Mouse (Mus musculus): ENCODE results near the gene Nelfcd. TPM values are rescaled to one million over a fixed set of nuclear protein-coding genes. Genes with fewer than 3 reads are reported as not detected.
A peak's percentile ranks its signal among the peaks of the same experiment; 100 is the strongest.

Gene Nelfcd
- polyA plus RNA-seq, 1 experiment from 2014 or later: 66.1 TPM

- Histone ChIP-seq H3K4me2 (peak overlapping the region; percentile 70), H3K27ac (no peak overlapping the region), H3K4me1 (replicated peaks) (peaks cover 10% of the 10 kb centered on the region), H3K4me3 (peak overlapping the region; percentile 90), H3K36me3 (no peaks in the 10 kb centered on the region), H3K27me3 (no peaks in the 10 kb centered on the region), H3K9me3 (replicated peaks) (no peaks in the 10 kb centered on the region), H3K9ac (no peak overlapping the region)
- ATAC-seq (replicated peaks; ENCODE audit: insufficient number of reproducible peaks, insufficient read depth, low FRiP score, low read depth): 0 out of 2 replicates have a peak, but pooled peaks have one; percentile 1
- 43% methylated on average over 18 of the region's 18 CpGs for WGBS
These were observed 438 bp upstream of the Nelfcd start for GRCm38 (mm10) chr2:174415001-174415730.

GRCm38 (mm10) chr2:174421107-174421506 is 5.5 kb downstream of the Nelfcd start:
- no peaks in the 10 kb centered on the region for H3K27me3 ChIP-seq
- peaks cover 9% of the 10 kb centered on the region for H3K4me1 ChIP-seq (replicated peaks)
- H3K4me3 ChIP-seq: no peak overlapping the region
- H3K9ac ChIP-seq: no peak overlapping the region
- ATAC-seq (replicated peaks; ENCODE audit: insufficient number of reproducible peaks, insufficient read depth, low FRiP score, low read depth): no peak; the same call in 1 of the 2 replicates
- H3K9me3 ChIP-seq (replicated peaks): no peaks in the 10 kb centered on the region
- H3K27ac ChIP-seq: no peak overlapping the region
- H3K4me2 ChIP-seq: no peak overlapping the region
- 88% methylated on average over 6 of the region's 6 CpGs for WGBS
- peaks cover 43% of the 10 kb centered on the region for H3K36me3 ChIP-seq

GRCm38 (mm10) chr2:174424301-174425085 is 8.9 kb downstream of the Nelfcd start:
- no peak for ATAC-seq (replicated peaks; ENCODE audit: insufficient number of reproducible peaks, insufficient read depth, low FRiP score, low read depth)
- Histone ChIP-seq H3K4me1 (replicated peaks) (no peaks in the 10 kb centered on the region), H3K27ac (no peak overlapping the region), H3K9me3 (replicated peaks) (no peaks in the 10 kb centered on the region), H3K27me3 (no peaks in the 10 kb centered on the region), H3K36me3 (peaks cover 77% of the 10 kb centered on the region), H3K4me3 (no peak overlapping the region), H3K9ac (no peak overlapping the region), H3K4me2 (no peak overlapping the region)
- WGBS: 86% methylated on average over 11 of the region's 11 CpGs

DNA sequence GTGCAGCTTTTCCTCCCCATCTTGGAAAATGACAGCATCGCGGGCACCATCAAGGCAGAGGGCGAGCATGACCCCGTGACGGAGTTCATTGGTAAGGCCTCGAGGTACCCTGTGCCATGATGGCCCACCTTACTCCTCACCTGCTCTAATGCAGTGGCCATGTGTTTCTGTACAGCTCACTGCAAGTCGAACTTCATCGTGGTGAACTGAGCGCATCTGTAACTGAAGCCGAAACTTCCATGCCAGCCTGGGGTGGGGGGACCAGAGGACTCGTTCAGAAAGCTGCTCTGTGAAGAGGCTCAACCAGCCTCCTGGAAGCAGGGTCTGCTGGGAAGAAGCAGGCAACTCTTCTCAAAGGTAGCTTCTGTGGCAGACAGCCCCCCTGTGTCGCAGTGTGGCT is 11.3 kb downstream of the Nelfcd start:
- Histone ChIP-seq H3K27me3 (no peaks in the 10 kb centered on the region), H3K36me3 (peaks cover 78% of the 10 kb centered on the region), H3K27ac (no peak overlapping the region), H3K9me3 (replicated peaks) (no peaks in the 10 kb centered on the region), H3K9ac (no peak overlapping the region), H3K4me3 (no peak overlapping the region), H3K4me1 (replicated peaks) (no peaks in the 10 kb centered on the region), H3K4me2 (no peak overlapping the region)
- WGBS: 90% methylated on average over 12 of the region's 12 CpGs
- ATAC-seq (replicated peaks; ENCODE audit: insufficient number of reproducible peaks, insufficient read depth, low FRiP score, low read depth): no peak

- no peak overlapping the region for H3K4me3 ChIP-seq
- no peak overlapping the region for H3K27ac ChIP-seq
- no peak overlapping the region for H3K9ac ChIP-seq
- H3K9me3 ChIP-seq (replicated peaks): no peaks in the 10 kb centered on the region
- H3K27me3 ChIP-seq: no peaks in the 10 kb centered on the region
- 80% methylated on average over 18 of the region's 18 CpGs for WGBS
- no peaks in the 10 kb centered on the region for H3K4me1 ChIP-seq (replicated peaks)
- no peak overlapping the region for H3K4me2 ChIP-seq
- ATAC-seq (replicated peaks; ENCODE audit: insufficient number of reproducible peaks, insufficient read depth, low FRiP score, low read depth): no peak
- H3K36me3 ChIP-seq: peaks cover 68% of the 10 kb centered on the region
These were observed 12.7 kb downstream of the Nelfcd start for GRCm38 (mm10) chr2:174428076-174428835.

DNA sequence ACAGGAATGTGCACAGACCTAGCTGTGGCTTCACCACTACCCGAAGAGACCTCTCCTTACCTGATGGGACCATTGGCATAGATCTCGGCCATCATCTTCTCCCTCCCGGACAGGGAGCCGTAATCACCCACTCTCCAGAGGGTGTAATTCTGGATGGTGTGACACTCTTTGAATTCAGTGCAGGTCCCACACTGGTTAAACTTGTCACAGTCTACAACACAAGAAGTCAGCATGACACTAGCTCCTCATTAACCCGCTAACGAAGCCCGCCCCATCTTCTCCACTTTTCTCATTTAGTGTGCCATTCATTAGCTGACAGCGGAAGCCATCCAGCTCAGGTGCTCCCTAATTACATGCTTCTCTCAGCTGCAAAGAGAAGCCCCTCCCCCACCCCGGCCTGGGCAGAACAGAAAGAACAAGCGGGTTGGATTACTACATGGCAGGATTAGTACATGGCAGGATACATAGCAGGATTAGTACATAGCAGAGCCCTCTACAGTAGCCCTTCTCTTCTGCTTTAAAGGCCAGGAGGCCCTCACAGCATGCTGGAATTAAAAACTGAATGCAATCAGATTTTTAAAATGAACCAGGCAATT is 13.5 kb downstream of the Nelfcd start:
- H3K4me2 ChIP-seq: no peak overlapping the region
- WGBS: 87% methylated on average over 10 of the region's 10 CpGs
- H3K27ac ChIP-seq: no peak overlapping the region
- H3K4me3 ChIP-seq: no peak overlapping the region
- ATAC-seq (replicated peaks; ENCODE audit: insufficient number of reproducible peaks, insufficient read depth, low FRiP score, low read depth): no peak
- no peaks in the 10 kb centered on the region for H3K27me3 ChIP-seq
- H3K36me3 ChIP-seq: peaks cover 63% of the 10 kb centered on the region
- no peak overlapping the region for H3K9ac ChIP-seq
- H3K9me3 ChIP-seq (replicated peaks): no peaks in the 10 kb centered on the region
- H3K4me1 ChIP-seq (replicated peaks): no peaks in the 10 kb centered on the region

DNA sequence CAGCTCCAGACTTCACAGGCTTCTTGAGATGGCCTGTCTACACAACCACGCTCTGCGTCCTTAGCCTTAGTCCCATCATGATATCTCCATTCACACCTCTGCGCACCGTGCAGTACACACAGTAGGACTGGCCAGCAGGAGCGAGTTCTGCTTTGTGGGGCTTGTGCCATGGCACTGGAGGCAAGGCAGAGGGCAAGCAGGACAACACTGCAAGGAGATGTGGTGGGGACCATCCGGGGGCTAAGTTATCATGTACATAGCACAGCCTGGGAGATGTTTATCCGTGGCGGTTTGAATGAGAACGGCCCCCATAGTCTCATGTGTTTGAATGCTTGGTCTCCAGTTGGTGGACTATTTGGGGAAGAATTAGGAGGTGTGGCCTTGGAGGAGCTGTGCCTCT is 19.3 kb downstream of the Nelfcd start:
- H3K27me3 ChIP-seq: no peaks in the 10 kb centered on the region
- peaks cover 11% of the 10 kb centered on the region; the same call in 1 of the 2 replicates for H3K36me3 ChIP-seq
- no peak overlapping the region for H3K27ac ChIP-seq
- 94% methylated on average over 9 of the region's 9 CpGs for WGBS
- peaks cover 27% of the 10 kb centered on the region for H3K4me1 ChIP-seq (replicated peaks)
- H3K9me3 ChIP-seq (replicated peaks): no peaks in the 10 kb centered on the region
- no peak for ATAC-seq (replicated peaks; ENCODE audit: insufficient number of reproducible peaks, insufficient read depth, low FRiP score, low read depth)
- H3K9ac ChIP-seq: no peak overlapping the region
- no peak overlapping the region for H3K4me3 ChIP-seq
- no peak overlapping the region for H3K4me2 ChIP-seq

- WGBS: 87% methylated on average over 26 of the region's 26 CpGs
These were observed 20.6 kb downstream of the Nelfcd start for GRCm38 (mm10) chr2:174436076-174436701.

GRCm38 (mm10) chr2:174436916-174437696 is 21.5 kb downstream of the Nelfcd start:
- no peak overlapping the region for H3K9ac ChIP-seq
- peaks cover 27% of the 10 kb centered on the region for H3K4me1 ChIP-seq (replicated peaks)
- H3K4me3 ChIP-seq: peak overlapping the region; percentile 65; the same call in 1 of the 2 replicates
- 93% methylated on average over 7 of the region's 7 CpGs for WGBS
- H3K27me3 ChIP-seq: no peaks in the 10 kb centered on the region
- H3K9me3 ChIP-seq (replicated peaks): no peaks in the 10 kb centered on the region
- H3K4me2 ChIP-seq: peak overlapping the region; percentile 80; the same call in 1 of the 2 replicates
- peaks cover 8% of the 10 kb centered on the region; the same call in 1 of the 2 replicates for H3K36me3 ChIP-seq
- H3K27ac ChIP-seq: no peak overlapping the region
- no peak for ATAC-seq (replicated peaks; ENCODE audit: insufficient number of reproducible peaks, insufficient read depth, low FRiP score, low read depth)

More at GRCm38 (mm10) chr2:174436076-174436701, 20.6 kb downstream of the Nelfcd start:
- Histone ChIP-seq H3K4me3 (no peak overlapping the region), H3K9ac (no peak overlapping the region), H3K4me1 (replicated peaks) (peaks cover 27% of the 10 kb centered on the region), H3K36me3 (peaks cover 8% of the 10 kb centered on the region; the same call in 1 of the 2 replicates), H3K27me3 (no peaks in the 10 kb centered on the region), H3K9me3 (replicated peaks) (no peaks in the 10 kb centered on the region), H3K4me2 (no peak overlapping the region), H3K27ac (no peak overlapping the region)
- no peak for ATAC-seq (replicated peaks; ENCODE audit: insufficient number of reproducible peaks, insufficient read depth, low FRiP score, low read depth)

DNA sequence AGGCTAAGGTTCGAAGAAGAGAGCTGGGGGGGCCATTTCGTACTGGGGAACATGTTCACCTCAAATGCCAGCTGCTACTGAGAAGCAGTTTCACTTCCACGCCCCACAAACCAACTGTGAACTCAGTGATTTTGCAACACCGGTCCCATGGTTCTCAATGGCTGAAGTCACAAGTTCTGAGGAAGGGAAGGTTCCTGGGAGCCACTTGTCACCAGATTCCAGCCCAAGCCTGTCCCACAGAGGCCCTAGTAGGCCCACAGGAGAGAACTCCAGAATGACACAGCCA is 22.0 kb downstream of the Nelfcd start:
- 92% methylated on average over 4 of the region's 4 CpGs for whole genome bisulfite sequencing
- Histone ChIP-seq H3K4me1 (replicated peaks) (peaks cover 32% of the 10 kb centered on the region), H3K9me3 (replicated peaks) (no peaks in the 10 kb centered on the region), H3K4me2 (peak overlapping the region; percentile 80), H3K4me3 (peak overlapping the region; percentile 65; the same call in 1 of the 2 replicates), H3K36me3 (peaks cover 8% of the 10 kb centered on the region; the same call in 1 of the 2 replicates), H3K27me3 (no peaks in the 10 kb centered on the region), H3K27ac (no peak overlapping the region), H3K9ac (0 out of 2 replicates have a peak overlapping the region, but pooled peaks have one; percentile 61)
- ATAC-seq (replicated peaks; ENCODE audit: insufficient number of reproducible peaks, insufficient read depth, low FRiP score, low read depth): no peak

Data from heart, embryonic 15.5 days (tissue).